ENCODE assay signal across 18 mouse cellular contexts in the genomic region with DNA sequence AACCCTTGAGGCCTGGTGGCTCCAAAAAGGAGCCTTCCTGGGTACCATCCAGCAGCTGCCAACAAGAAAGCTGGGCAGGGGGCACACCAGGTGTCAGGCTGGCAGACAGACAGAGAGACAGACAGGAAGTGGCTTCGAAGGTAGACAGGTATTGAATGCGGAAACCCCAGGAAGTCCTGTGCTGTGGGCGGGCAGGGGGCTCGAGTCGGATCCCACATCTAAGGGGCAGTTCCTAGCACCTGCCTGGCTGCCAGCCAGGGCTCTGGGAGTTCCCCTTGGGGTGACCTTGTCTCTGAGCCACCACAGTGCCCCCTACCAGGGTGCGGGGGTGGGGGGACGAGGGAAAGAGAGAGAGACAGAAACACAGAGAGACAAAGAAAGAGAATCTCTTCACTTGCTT. TPM values are rescaled to one million over a fixed set of nuclear protein-coding genes. Genes with fewer than 3 reads are reported as not detected.
DNase-seq lines count a peak whose midpoint lies in the region; ATAC-seq and TF ChIP-seq lines count a peak whose summit lies in the region.
"Had no signal": no experiment of that assay in that cellular context is flagged by ENCODE, and none has a peak within 500 bp of the region (broad histone marks: within the 10 kb centered on the region; RNA-seq: fewer than 3 reads in every experiment).

No protein-coding gene starts in this region.

- H3K9ac ChIP-seq in hindbrain, embryonic 14.5 days, result no peak overlapping the region
- H3K9ac ChIP-seq in intestine, postnatal 0 days (ENCODE audit: low read depth, low read length), result no peak overlapping the region
- H3K9ac ChIP-seq: forebrain, embryonic 12.5 days; stomach, embryonic 15.5 days had no signal

- H3K4me2 ChIP-seq in hindbrain, embryonic 14.5 days (replicated peaks), result no peak overlapping the region
- no peak overlapping the region for H3K4me2 ChIP-seq in intestine, postnatal 0 days (replicated peaks; ENCODE audit: low read depth)
- H3K4me2 ChIP-seq: forebrain, embryonic 12.5 days; midbrain, embryonic 11.5 days; stomach, embryonic 15.5 days had no signal

- WGBS in thymus, adult 2 months, result 8% methylated on average over 7 of the region's 7 CpGs
- 76% methylated on average over 7 of the region's 7 CpGs for WGBS in hindbrain, embryonic 14.5 days
- WGBS in intestine, postnatal 0 days, result 79% methylated on average over 7 of the region's 7 CpGs

- H3K9me3 ChIP-seq in hindbrain, embryonic 14.5 days (ENCODE audit: control insufficient read depth, low read length), result no peaks in the 10 kb centered on the region
- no peaks in the 10 kb centered on the region for H3K9me3 ChIP-seq in intestine, postnatal 0 days (ENCODE audit: control insufficient read depth)
- H3K9me3 ChIP-seq: forebrain, embryonic 12.5 days; stomach, embryonic 15.5 days had no signal

- TF ChIP-seq POLR2A in thymus, adult 2 months (IDR thresholded peaks at IDR 0.05; ENCODE audit: control insufficient read depth, extremely low read depth, insufficient read depth, low read length, poor library complexity), result 0 out of 2 replicates have a peak, but pooled peaks have one; percentile 5

- H3K4me3 ChIP-seq in thymus, adult 2 months (ENCODE audit: control insufficient read depth, insufficient read depth, low read length), result no peak overlapping the region
- H3K4me3 ChIP-seq in hindbrain, embryonic 14.5 days (replicated peaks; ENCODE audit: low read length), result no peak overlapping the region
- no peak overlapping the region for H3K4me3 ChIP-seq in intestine, postnatal 0 days (ENCODE audit: low read depth, low read length)
- H3K4me3 ChIP-seq: forebrain, embryonic 12.5 days; layer of hippocampus, adult 2 months; stomach, embryonic 15.5 days had no signal

- peak; percentile 55 to 59 for DNase-seq in B cell, adult 2 months
- peak; percentile 88 for DNase-seq in CD4-positive, CD25-positive, alpha-beta regulatory T cell, adult 2 months (ENCODE audit: low read depth, low spot score)
- DNase-seq in thymus, adult 2 months, result peak; percentile 91
- no peak for DNase-seq in right cerebral cortex, adult 2 months (ENCODE audit: low spot score in 2 of 2)
- no peak for DNase-seq in hindbrain, embryonic 14.5 days (ENCODE audit: low spot score)
- DNase-seq: adrenal gland, postnatal 10 days; cerebellum, adult 9-10 months; embryo, embryonic 11 days; heart, adult 18-20 months; heart, postnatal 10 days; right cerebral cortex, postnatal 14 days had no signal

- H3K27me3 ChIP-seq in thymus, adult 2 months (ENCODE audit: control insufficient read depth, insufficient read depth, low read length), result no peaks in the 10 kb centered on the region
- H3K27me3 ChIP-seq in hindbrain, embryonic 14.5 days (ENCODE audit: control insufficient read depth, insufficient read depth, low read length), result no peaks in the 10 kb centered on the region
- no peaks in the 10 kb centered on the region for H3K27me3 ChIP-seq in intestine, postnatal 0 days (replicated peaks; ENCODE audit: control insufficient read depth, insufficient read depth, low read length)
- H3K27me3 ChIP-seq: forebrain, embryonic 12.5 days; stomach, embryonic 15.5 days had no signal

- peaks cover 40% of the 10 kb centered on the region for H3K4me1 ChIP-seq in thymus, adult 2 months (replicated peaks; ENCODE audit: control insufficient read depth, insufficient read depth, low read length)
- no peaks in the 10 kb centered on the region for H3K4me1 ChIP-seq in hindbrain, embryonic 14.5 days (replicated peaks; ENCODE audit: control insufficient read depth, insufficient read depth, low read length)
- H3K4me1 ChIP-seq in intestine, postnatal 0 days (replicated peaks; ENCODE audit: control insufficient read depth, insufficient read depth, low read length), result no peaks in the 10 kb centered on the region
- H3K4me1 ChIP-seq: forebrain, embryonic 12.5 days; stomach, embryonic 15.5 days had no signal

- H3K27ac ChIP-seq in thymus, adult 2 months (ENCODE audit: control insufficient read depth, insufficient read depth, low read length), result no peak overlapping the region
- no peak overlapping the region for H3K27ac ChIP-seq in hindbrain, embryonic 14.5 days
- no peak overlapping the region for H3K27ac ChIP-seq in intestine, postnatal 0 days (ENCODE audit: low read depth, low read length)
- H3K27ac ChIP-seq: forebrain, embryonic 12.5 days; hindbrain, postnatal 0 days; layer of hippocampus, adult 2 months; stomach, embryonic 15.5 days had no signal

- H3K36me3 ChIP-seq in thymus, adult 2 months (ENCODE audit: control insufficient read depth, insufficient read depth, low read length), result no peaks in the 10 kb centered on the region
- H3K36me3 ChIP-seq in hindbrain, embryonic 14.5 days (replicated peaks; ENCODE audit: control insufficient read depth, insufficient read depth), result no peaks in the 10 kb centered on the region
- H3K36me3 ChIP-seq in intestine, postnatal 0 days (ENCODE audit: control insufficient read depth, insufficient read depth), result no peaks in the 10 kb centered on the region
- H3K36me3 ChIP-seq: forebrain, embryonic 12.5 days; stomach, embryonic 15.5 days had no signal

- peak; percentile 84 for ATAC-seq in inflammation-experienced regulatory T-cells, adult 6 months
- no peak for ATAC-seq in hindbrain, embryonic 14.5 days (ENCODE audit: low FRiP score)
- ATAC-seq in intestine, postnatal 0 days, result no peak
- ATAC-seq: hindbrain, postnatal 0 days had no signal

- TF ChIP-seq CTCF in thymus, adult 2 months (IDR thresholded peaks at IDR 0.05; ENCODE audit: borderline replicate concordance, control insufficient read depth, extremely low read depth, insufficient read depth, low read length, poor library complexity), result 0 out of 2 replicates have a peak, but pooled peaks have one; percentile 38
- no peak for TF ChIP-seq CTCF in intestine, postnatal 0 days (IDR thresholded peaks at IDR 0.05; ENCODE audit: low read depth)

RNA-seq across cellular contexts. Expression of a gene that starts 25.9 kb away (rescaled TPM):
- 100 to 1,000 TPM in 1 of 3 experiments, 10 to 100 TPM in 2; 20.4 to 115 (median 45.5) TPM for polyA plus RNA-seq in inflammation-experienced regulatory T-cells, adult 6 months (2017; shearing (Covaris generic))
- 13.6 and 19.8 TPM in 2 replicates for polyA plus RNA-seq in thymus, adult 2 months (2012; rRNA removed)
- 13.1 and 14.3 TPM in 2 replicates for polyA plus RNA-seq in hindbrain, embryonic 14.5 days (2014; fragmentation: Nextera tagmentation; extraction: Ambion mirVana)
- 6.8 and 7.8 TPM in 2 replicates for polyA plus RNA-seq in intestine, postnatal 0 days (2015; fragmentation: Nextera tagmentation; extraction: Ambion mirVana)

RNA-seq across cellular contexts. Expression of a gene that starts 39.3 kb away (rescaled TPM):
- polyA plus RNA-seq in inflammation-experienced regulatory T-cells, adult 6 months (2017; shearing (Covaris generic)), result 100 to 1,000 TPM; 113 to 130 (median 120) TPM
- polyA plus RNA-seq in thymus, adult 2 months (2012; rRNA removed), result 167 and 183 TPM in 2 replicates
- 212 and 221 TPM in 2 replicates for polyA plus RNA-seq in hindbrain, embryonic 14.5 days (2014; fragmentation: Nextera tagmentation; extraction: Ambion mirVana)
- 54.0 and 56.9 TPM in 2 replicates for polyA plus RNA-seq in intestine, postnatal 0 days (2015; fragmentation: Nextera tagmentation; extraction: Ambion mirVana)

RNA-seq across cellular contexts. Expression of a gene that starts 39.7 kb away (rescaled TPM):
- 10 to 100 TPM; 21.0 to 28.1 (median 24.3) TPM for polyA plus RNA-seq in inflammation-experienced regulatory T-cells, adult 6 months (2017; shearing (Covaris generic))
- 62.1 and 86.9 TPM in 2 replicates for polyA plus RNA-seq in thymus, adult 2 months (2012; rRNA removed)
- 6.8 and 9.5 TPM in 2 replicates for polyA plus RNA-seq in hindbrain, embryonic 14.5 days (2014; fragmentation: Nextera tagmentation; extraction: Ambion mirVana)
- 8.9 and 11.1 TPM in 2 replicates for polyA plus RNA-seq in intestine, postnatal 0 days (2015; fragmentation: Nextera tagmentation; extraction: Ambion mirVana)

RNA-seq across cellular contexts. Expression of a gene that starts 59.6 kb away (rescaled TPM):
- 100 to 1,000 TPM in 2 of 3 experiments, 10 to 100 TPM in 1; 94.4 to 119 (median 103) TPM for polyA plus RNA-seq in inflammation-experienced regulatory T-cells, adult 6 months (2017; shearing (Covaris generic))
- 52.1 and 62.5 TPM in 2 replicates for polyA plus RNA-seq in thymus, adult 2 months (2012; rRNA removed)
- polyA plus RNA-seq in hindbrain, embryonic 14.5 days (2014; fragmentation: Nextera tagmentation; extraction: Ambion mirVana), result 62.7 and 70.1 TPM in 2 replicates
- 54.1 and 54.3 TPM in 2 replicates for polyA plus RNA-seq in intestine, postnatal 0 days (2015; fragmentation: Nextera tagmentation; extraction: Ambion mirVana)

Comparison
In these comparisons a context has a peak if more than half of its experiments do, and no peak if none do; other contexts are left out.
1. DNase-seq: peak in B cell, adult 2 months (2 of 2), CD4-positive, CD25-positive, alpha-beta regulatory T cell, adult 2 months (single experiment) and thymus, adult 2 months (single experiment); none in right cerebral cortex, adult 2 months (0 of 2) and hindbrain, embryonic 14.5 days (single experiment).